Mouse (Mus musculus) myocyte (in vitro differentiated cells): ENCODE data around the gene Dlk2.

ENCODE experiments used
- CEBPB ChIP-seq: IDR thresholded peaks from 2 replicates; pipeline ENCODE4 v1.6.1; 2011; ENCODE audit warnings: mild to moderate bottlenecking, moderate library complexity; ENCODE audit not compliant: poor library complexity, insufficient read depth, severe bottlenecking
- E2F4 ChIP-seq: IDR thresholded peaks from one replicate; pipeline ENCODE4 v1.6.1; 2011; ENCODE audit warnings: mild to moderate bottlenecking, control low read depth, moderate library complexity; ENCODE audit not compliant: insufficient read depth
- MAX ChIP-seq: IDR thresholded peaks from one replicate; pipeline ENCODE4 v1.6.1; 2011; ENCODE audit warnings: low read depth, mild to moderate bottlenecking, control low read depth
- MYOD1 ChIP-seq, 3 experiments: IDR thresholded peaks; one replicate each; pipeline ENCODE4 v1.6.1; 2011; ENCODE audit warnings: control low read depth in 2 of 3, low read depth in 2 of 3, mild to moderate bottlenecking in 2 of 3, moderate library complexity in 1 of 3; ENCODE audit not compliant: insufficient read length in 2 of 3, control insufficient read depth in 1 of 3
- POLR2A ChIP-seq: IDR thresholded peaks from one replicate; pipeline ENCODE4 v1.6.1; 2011; ENCODE audit warnings: low read depth, mild to moderate bottlenecking, control low read depth, moderate library complexity; ENCODE audit not compliant: insufficient read length
- POLR2AphosphoS2 ChIP-seq: IDR thresholded peaks from one replicate; pipeline ENCODE4 v1.6.1; 2011; ENCODE audit warnings: low read depth, control low read depth; ENCODE audit not compliant: insufficient read length
- REST ChIP-seq: IDR thresholded peaks from one replicate; pipeline ENCODE4 v1.6.1; 2011; ENCODE audit warnings: mild to moderate bottlenecking, control low read depth, moderate library complexity; ENCODE audit not compliant: insufficient read depth, insufficient read length
- SRF ChIP-seq: IDR thresholded peaks from one replicate; pipeline ENCODE4 v1.6.1; 2011; ENCODE audit warnings: low read depth; ENCODE audit not compliant: control insufficient read depth, insufficient read length
- TCF12 ChIP-seq: IDR thresholded peaks from one replicate; pipeline ENCODE4 v1.6.1; 2011; ENCODE audit warnings: mild to moderate bottlenecking, control low read depth; ENCODE audit not compliant: poor library complexity, insufficient read depth, severe bottlenecking
- USF1 ChIP-seq: IDR thresholded peaks from one replicate; pipeline ENCODE4 v1.6.1; 2011; ENCODE audit warnings: low read depth, mild to moderate bottlenecking, control low read depth, moderate library complexity

GRCm38 (mm10) chr17:46275506-46275905 lies 21.7 kb upstream of the Dlk2 start:
- TF ChIP-seq MAX (no peak), POLR2AphosphoS2 (no peak), E2F4 (no peak), POLR2A (no peak), REST (no peak), TCF12 (no peak), USF1 (no peak), CEBPB (no peak), MYOD1 (IDR thresholded peaks at IDR 0.05; ENCODE audit: control insufficient read depth in 1 of 3, insufficient read length in 2 of 3, low read depth in 2 of 3) (no peak), SRF (no peak)
